Mouse (Mus musculus) stomach, postnatal 0 days (tissue): ENCODE data around the gene Tkt. TPM values are rescaled to one million over a fixed set of nuclear protein-coding genes. Genes with fewer than 3 reads are reported as not detected.
A peak's percentile ranks its signal among the peaks of the same experiment; 100 is the strongest.

Experiments used
- ATAC-seq: fragments of 200-750 bp; cut with Nextera tagmentation; 2 replicates; pipeline ENCODE4 v1.8.0; 2017; ENCODE audit not compliant: low FRiP score, low TSS enrichment
- DNase-seq: peaks from one replicate; pipeline ENCODE4 v3.0.0-alpha.2; 2016; ENCODE audit warnings: low spot score
- H3K27ac ChIP-seq: fragments of 300-500 bp; sonication (generic); replicated peaks from 2 replicates; pipeline ENCODE4 v1.5.1; 2014; ENCODE audit warnings: mild to moderate bottlenecking, control low read depth
- H3K27me3 ChIP-seq: fragments of 300-500 bp; sonication (generic); 2 replicates; pipeline ENCODE4 v1.6.1; 2014; ENCODE audit warnings: low read length; ENCODE audit not compliant: control insufficient read depth, insufficient read depth
- H3K36me3 ChIP-seq: fragments of 300-500 bp; sonication (generic); 2 replicates; pipeline ENCODE4 v1.6.1; 2014; ENCODE audit warnings: low read length, mixed read lengths; ENCODE audit not compliant: control insufficient read depth, insufficient read depth
- H3K4me1 ChIP-seq: fragments of 300-500 bp; sonication (generic); replicated peaks from 2 replicates; pipeline ENCODE4 v1.6.1; 2014; ENCODE audit warnings: antibody characterized with exemption; ENCODE audit not compliant: control insufficient read depth, insufficient read depth
- H3K4me2 ChIP-seq: fragments of 300-500 bp; sonication (generic); replicated peaks from 2 replicates; pipeline ENCODE4 v1.6.1; 2014; ENCODE audit warnings: low read depth, mild to moderate bottlenecking, control low read depth, moderate library complexity
- H3K4me3 ChIP-seq: fragments of 300-500 bp; sonication (generic); 2 replicates; pipeline ENCODE4 v1.5.1; 2014; ENCODE audit warnings: low read depth, low read length, control low read depth
- H3K9ac ChIP-seq: fragments of 300-500 bp; sonication (generic); 2 replicates; pipeline ENCODE4 v1.6.1; 2014; ENCODE audit warnings: mild to moderate bottlenecking, low read length, control low read depth, mixed read lengths
- H3K9me3 ChIP-seq: fragments of 300-500 bp; sonication (generic); 2 replicates; pipeline ENCODE4 v1.6.1; 2016; ENCODE audit warnings: low read length; ENCODE audit not compliant: control insufficient read depth
- CTCF ChIP-seq: IDR thresholded peaks from 2 replicates; pipeline ENCODE4 v1.5.1; 2016; ENCODE audit warnings: antibody characterized with exemption, low read depth, mild to moderate bottlenecking, moderate library complexity
- EP300 ChIP-seq: optimal IDR thresholded peaks from 2 replicates; pipeline ENCODE3; 2016; ENCODE audit warnings: antibody characterized with exemption
- WGBS: fragments of 180-500 bp; shearing (Covaris S2); extraction: QIAGEN DNeasy Blood & Tissue Kit; methylation state at CpG from one replicate; pipeline ENCODE4 v1.1.7; 2014; 5-methylcytosine and 5-hydroxymethylcytosine counted together
- polyA plus RNA-seq: library from polyadenylated mRNA; unstranded; fragments of >200 nt; fragmentation: Nextera tagmentation; extraction: Ambion mirVana; gene quantifications from 2 replicates; pipeline ENCODE4 v1.2.1, GENCODE M21; 2015

Gene Tkt
- polyA plus RNA-seq, 1 experiment from 2014 or later: 200 TPM

- WGBS: 86% methylated on average over 9 of the region's 9 CpGs
- ATAC-seq: no peak
Measured at GRCm38 (mm10) chr14:30568016-30568415, 19.9 kb downstream of the Tkt start.

GRCm38 (mm10) chr14:30570303-30570702, 22.1 kb downstream of the Tkt start:
- H3K27me3 ChIP-seq: no peaks in the 10 kb centered on the region
- no peaks in the 10 kb centered on the region for H3K4me1 ChIP-seq
- DNase-seq (no peak), ATAC-seq (no peak)
- H3K9ac ChIP-seq: no peak overlapping the region
- H3K4me3 ChIP-seq: no peak overlapping the region
- TF ChIP-seq EP300 (no peak), CTCF (no peak)
- H3K9me3 ChIP-seq: no peaks in the 10 kb centered on the region
- H3K27ac ChIP-seq: no peak overlapping the region
- no peak overlapping the region for H3K4me2 ChIP-seq
- peaks cover 48% of the 10 kb centered on the region for H3K36me3 ChIP-seq
- 66% methylated on average over 9 of the region's 9 CpGs for WGBS

More at GRCm38 (mm10) chr14:30568016-30568415, 19.9 kb downstream of the Tkt start:
- TF ChIP-seq CTCF (no peak), EP300 (no peak)
- H3K4me1 ChIP-seq: no peaks in the 10 kb centered on the region
- H3K9ac ChIP-seq: no peak overlapping the region
- no peak for DNase-seq
- no peaks in the 10 kb centered on the region for H3K9me3 ChIP-seq
- H3K27me3 ChIP-seq: no peaks in the 10 kb centered on the region
- H3K36me3 ChIP-seq: peaks cover 48% of the 10 kb centered on the region
- no peak overlapping the region for H3K27ac ChIP-seq
- H3K4me3 ChIP-seq: no peak overlapping the region
- H3K4me2 ChIP-seq: no peak overlapping the region

GRCm38 (mm10) chr14:30572253-30572652, 24.1 kb downstream of the Tkt start:
- Histone ChIP-seq H3K9me3 (no peaks in the 10 kb centered on the region), H3K27me3 (no peaks in the 10 kb centered on the region), H3K9ac (no peak overlapping the region), H3K36me3 (peaks cover 28% of the 10 kb centered on the region), H3K4me3 (no peak overlapping the region), H3K27ac (no peak overlapping the region), H3K4me2 (no peak overlapping the region), H3K4me1 (no peaks in the 10 kb centered on the region)
- TF ChIP-seq CTCF: no peak
- 88% methylated on average over 10 of the region's 10 CpGs for WGBS
- no peak for DNase-seq
- ATAC-seq: no peak

GRCm38 (mm10) chr14:30573235-30573634, 25.1 kb downstream of the Tkt start:
- Histone ChIP-seq H3K9me3 (no peaks in the 10 kb centered on the region), H3K4me3 (no peak overlapping the region), H3K36me3 (peaks cover 26% of the 10 kb centered on the region), H3K9ac (no peak overlapping the region), H3K4me2 (no peak overlapping the region), H3K27me3 (no peaks in the 10 kb centered on the region), H3K4me1 (no peaks in the 10 kb centered on the region), H3K27ac (no peak overlapping the region)
- DNase-seq (no peak), ATAC-seq (no peak)
- no peak for TF ChIP-seq EP300
- TF ChIP-seq CTCF: no peak
- WGBS: 52% methylated on average over 8 of the region's 8 CpGs

- H3K4me1 ChIP-seq: no peaks in the 10 kb centered on the region
- H3K9ac ChIP-seq: no peak overlapping the region
- H3K9me3 ChIP-seq: no peaks in the 10 kb centered on the region
- peak; percentile 41 for ATAC-seq
- peaks cover 20% of the 10 kb centered on the region for H3K36me3 ChIP-seq
- peak; percentile 77 for DNase-seq
- 58% methylated on average over 6 of the region's 6 CpGs for WGBS
- H3K4me3 ChIP-seq: no peak overlapping the region
- TF ChIP-seq CTCF (peak; percentile 95), EP300 (no peak)
- H3K27me3 ChIP-seq: no peaks in the 10 kb centered on the region
- no peak overlapping the region for H3K4me2 ChIP-seq
- H3K27ac ChIP-seq: peak overlapping the region; percentile 40; the same call in 1 of the 2 replicates
Measured at GRCm38 (mm10) chr14:30573983-30574584, 25.9 kb downstream of the Tkt start.

GRCm38 (mm10) chr14:30575791-30576190, 27.6 kb downstream of the Tkt start:
- WGBS: 61% methylated on average over 7 of the region's 7 CpGs
- no peak overlapping the region for H3K4me3 ChIP-seq
- H3K27ac ChIP-seq: no peak overlapping the region
- DNase-seq (no peak), ATAC-seq (no peak)
- H3K27me3 ChIP-seq: no peaks in the 10 kb centered on the region
- TF ChIP-seq CTCF: no peak
- no peak for TF ChIP-seq EP300
- H3K9me3 ChIP-seq: no peaks in the 10 kb centered on the region
- H3K4me1 ChIP-seq: no peaks in the 10 kb centered on the region
- H3K4me2 ChIP-seq: no peak overlapping the region
- no peak overlapping the region for H3K9ac ChIP-seq
- peaks cover 10% of the 10 kb centered on the region for H3K36me3 ChIP-seq
